Mouse (Mus musculus): ENCODE data around the gene Treml1. TPM values are rescaled to one million over a fixed set of nuclear protein-coding genes. Genes with fewer than 3 reads are reported as not detected.
A peak's percentile ranks its signal among the peaks of the same experiment; 100 is the strongest.

The Treml1 gene
- total and polyA plus RNA-seq, 3 experiments = not detected

DNA sequence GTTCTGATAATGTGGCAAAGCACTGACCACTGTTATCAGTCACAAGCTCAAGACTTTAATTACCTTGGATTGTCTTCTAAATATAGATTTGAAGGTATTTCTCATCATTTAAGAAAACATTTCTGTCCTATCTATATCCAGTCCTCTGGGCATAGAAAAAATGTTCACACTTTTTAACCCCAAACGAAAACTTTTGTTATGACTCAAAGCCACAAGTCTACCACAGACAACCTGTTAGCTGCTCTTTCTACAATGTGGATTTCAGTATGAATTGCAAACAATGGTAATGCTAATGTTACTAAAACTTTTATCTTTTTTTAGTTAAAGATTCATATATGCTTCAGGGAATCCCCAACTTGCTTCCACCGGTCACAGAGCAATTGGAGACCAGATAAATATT is 27.2 kb upstream of the Treml1 start:
- dilution Hi-C loops (cut with MboI; ENCODE audit: extremely low pct_ligation_motif_present, extremely low pct_unique_long_range_greater_than_20kb, low sequenced_read_pairs) = no loop called here
- Histone ChIP-seq H3K36me3 (replicated peaks in 1 of 2; ENCODE audit: control insufficient read depth in 1 of 2, insufficient read depth in 1 of 2, low read length in 1 of 2) (no peaks in the 10 kb centered on the region), H3K27me3 (replicated peaks) (peaks cover 8% of the 10 kb centered on the region), H3K4me3 (replicated peaks in 1 of 3; ENCODE audit: low read depth in 2 of 3, low read length in 2 of 3, poor library complexity in 1 of 3) (no peak overlapping the region), H3K9me3 (replicated peaks; ENCODE audit: low read length) (no peaks in the 10 kb centered on the region), H3K27ac (ENCODE audit: insufficient read depth, low read depth) (no peak overlapping the region), H3K9ac (ENCODE audit: insufficient read depth, low read depth) (no peak overlapping the region), H3K4me2 (ENCODE audit: insufficient read depth, low read depth, poor library complexity, severe bottlenecking) (no peak overlapping the region; the same call in 1 of the 2 replicates), H3K79me2 (replicated peaks; ENCODE audit: control insufficient read depth, extremely low read depth, insufficient read depth, poor library complexity, severe bottlenecking) (no peaks in the 10 kb centered on the region), H3K4me1 (ENCODE audit: control insufficient read depth in 1 of 2, insufficient read depth in 2 of 2) (peaks cover 4 to 29% of the 10 kb centered on the region in 2 experiments; a peak in 3 of 4 replicates)
- DNase-seq (ENCODE audit: extremely low read depth) = peak; percentile 67
- no peak for TF ChIP-seq NRF1 (IDR thresholded peaks at IDR 0.05; ENCODE audit: low read depth, low read length)
- peak; percentile 95 for TF ChIP-seq JUND (conservative IDR thresholded peaks at IDR 0.05; ENCODE audit: low read depth, low read length)
- TF ChIP-seq USF1 (IDR thresholded peaks at IDR 0.05; ENCODE audit: low read depth, low read length) = no peak
- TF ChIP-seq E2F4 (IDR thresholded peaks at IDR 0.05; ENCODE audit: insufficient replicate concordance, low read depth, low read length) = no peak
- TF ChIP-seq ELF1 (IDR thresholded peaks at IDR 0.05; ENCODE audit: low read depth, low read length) = no peak
- TF ChIP-seq MAFK (IDR thresholded peaks at IDR 0.05; ENCODE audit: insufficient replicate concordance, low read length) = peak; percentile 85
- no peak for TF ChIP-seq KAT2A (IDR thresholded peaks at IDR 0.05; ENCODE audit: insufficient replicate concordance, low read length)
- TF ChIP-seq IRF4 (IDR thresholded peaks at IDR 0.05; ENCODE audit: low read depth, low read length) = peak; percentile 95
- TF ChIP-seq SIN3A (IDR thresholded peaks at IDR 0.05; ENCODE audit: low read length) = no peak
- no peak for TF ChIP-seq CHD2 (IDR thresholded peaks at IDR 0.05; ENCODE audit: low read length)
- no peak for TF ChIP-seq RAD21 (IDR thresholded peaks at IDR 0.05; ENCODE audit: low read depth, low read length)
- peak; percentile 84 for TF ChIP-seq BHLHE40 (IDR thresholded peaks at IDR 0.05; ENCODE audit: low read depth, low read length)
- TF ChIP-seq ZC3H11A (IDR thresholded peaks at IDR 0.05; ENCODE audit: low read depth, low read length) = no peak
- peak; percentile 91 for TF ChIP-seq ZNF384 (IDR thresholded peaks at IDR 0.05; ENCODE audit: low read depth, low read length)
- TF ChIP-seq ETS1 (conservative IDR thresholded peaks at IDR 0.05; ENCODE audit: low read depth, low read length) = peak; percentile 74
- no peak for TF ChIP-seq CHD1 (IDR thresholded peaks at IDR 0.05; ENCODE audit: low read depth, low read length)
- TF ChIP-seq JUN (IDR thresholded peaks at IDR 0.05; ENCODE audit: insufficient read depth, low read depth, low read length) = peak; percentile 77; the same call in 1 of the 2 replicates
- TF ChIP-seq MXI1 (IDR thresholded peaks at IDR 0.05; ENCODE audit: low read depth, low read length) = no peak
- no peak for TF ChIP-seq MYC (IDR thresholded peaks at IDR 0.05; ENCODE audit: low read depth, low read length)
- no peak for TF ChIP-seq ZMIZ1 (IDR thresholded peaks at IDR 0.05; ENCODE audit: low read depth, low read length)
- peak; percentile 93 for TF ChIP-seq EP300 (IDR thresholded peaks at IDR 0.05; ENCODE audit: low read length)
- no peak for TF ChIP-seq PAX5 (IDR thresholded peaks at IDR 0.05; ENCODE audit: low read length)
- TF ChIP-seq TCF12 (IDR thresholded peaks at IDR 0.05; ENCODE audit: low read depth, low read length) = peak; percentile 50; the same call in 1 of the 2 replicates
- peak; percentile 84 for TF ChIP-seq MEF2A (IDR thresholded peaks at IDR 0.05; ENCODE audit: borderline replicate concordance, low read depth, low read length)
- in situ Hi-C loops (cut with MboI; ENCODE audit: low pct_ligation_motif_present, low pct_unique_long_range_greater_than_20kb, low sequenced_read_pairs) = loop anchor here (10.0 kb wide), 2 partner anchors 48 to 218 kb away; no protein-coding TSS in a partner anchor

Measured in CH12.LX (cell line).